Comparison of ENCODE assay signal across 10 mouse cellular contexts in the genomic region with DNA sequence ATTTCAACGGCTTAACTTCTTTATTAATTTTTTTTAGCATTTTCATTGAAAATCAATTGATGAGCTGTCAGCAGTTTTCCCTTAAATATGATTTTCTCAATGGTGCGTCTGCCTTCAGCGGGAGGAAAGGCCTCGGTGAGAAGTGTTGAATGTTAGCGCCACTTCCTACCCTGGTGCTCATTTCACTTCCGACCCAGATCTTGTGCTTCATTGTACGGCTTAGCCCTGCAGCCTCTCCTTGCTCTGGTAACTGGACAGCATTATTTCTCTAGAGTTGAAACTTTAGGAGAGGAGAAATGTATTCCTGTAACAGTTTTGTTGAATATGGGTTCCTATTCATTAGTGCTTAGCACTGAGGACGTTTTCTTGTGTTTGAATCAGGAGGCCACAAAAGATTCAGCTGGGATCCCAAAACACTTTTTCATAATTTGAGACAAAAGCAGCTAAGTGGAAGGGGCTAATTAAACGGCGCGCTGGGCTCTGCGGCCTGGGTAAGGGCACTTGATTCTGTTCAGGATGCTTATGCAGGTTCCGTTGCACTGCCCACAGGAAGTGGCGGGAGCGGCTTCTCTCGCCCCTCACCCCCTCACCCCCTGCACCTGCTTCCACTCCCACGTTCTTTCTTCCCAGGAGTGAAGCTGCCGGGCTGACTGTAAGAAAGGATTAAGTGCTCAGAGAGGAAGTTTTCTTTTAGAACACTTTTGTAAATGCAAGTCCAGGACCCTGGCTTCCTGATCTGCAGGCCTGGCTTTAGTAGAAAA. TPM values are rescaled to one million over a fixed set of nuclear protein-coding genes. Genes with fewer than 3 reads are reported as not detected.
DNase-seq lines count a peak whose midpoint lies in the region; ATAC-seq and TF ChIP-seq lines count a peak whose summit lies in the region.
"Had no signal": no experiment of that assay in that cellular context is flagged by ENCODE, and none has a peak within 500 bp of the region (broad histone marks: within the 10 kb centered on the region; RNA-seq: fewer than 3 reads in every experiment).

No protein-coding gene starts in this region.

- no peaks in the 10 kb centered on the region for H3K36me3 ChIP-seq in hindbrain, embryonic 16.5 days (ENCODE audit: control insufficient read depth, insufficient read depth, low read length)
- no peaks in the 10 kb centered on the region for H3K36me3 ChIP-seq in thymus, adult 2 months (ENCODE audit: control insufficient read depth, insufficient read depth, low read length)

- TF ChIP-seq POLR2A in thymus, adult 2 months (IDR thresholded peaks at IDR 0.05; ENCODE audit: control insufficient read depth, extremely low read depth, insufficient read depth, low read length, poor library complexity) = no peak

- no peak overlapping the region for H3K4me3 ChIP-seq in hindbrain, embryonic 16.5 days (ENCODE audit: low read length)
- H3K4me3 ChIP-seq in thymus, adult 2 months (ENCODE audit: control insufficient read depth, insufficient read depth, low read length) = no peak overlapping the region

- DNase-seq in CD4-positive, CD25-positive, alpha-beta regulatory T cell, adult 2 months (ENCODE audit: low read depth, low spot score) = peak; percentile 13
- DNase-seq in layer of hippocampus, adult 9-11 months = peak; percentile 14
- no peak for DNase-seq in layer of hippocampus, adult 11-12 months (ENCODE audit: low spot score)
- peak; percentile 26 for DNase-seq in thymus, adult 2 months
- no peak for DNase-seq in right cerebral cortex, postnatal 36 days (ENCODE audit: low spot score in 2 of 2)
- no peak for DNase-seq in embryo, embryonic 11 days
- DNase-seq: cerebellum, postnatal 10 days; left cerebral cortex, postnatal 4 days had no signal

- H3K9me3 ChIP-seq in hindbrain, embryonic 16.5 days (ENCODE audit: control insufficient read depth, low read length) = no peaks in the 10 kb centered on the region

- no peaks in the 10 kb centered on the region for H3K27me3 ChIP-seq in hindbrain, embryonic 16.5 days (replicated peaks; ENCODE audit: control insufficient read depth, insufficient read depth, low read length)
- H3K27me3 ChIP-seq in thymus, adult 2 months (ENCODE audit: control insufficient read depth, insufficient read depth, low read length) = no peaks in the 10 kb centered on the region

- WGBS in hindbrain, embryonic 16.5 days = 38% methylated on average over 18 of the region's 18 CpGs
- 11% methylated on average over 18 of the region's 18 CpGs for whole genome bisulfite sequencing in thymus, adult 2 months

- TF ChIP-seq CTCF in thymus, adult 2 months (IDR thresholded peaks at IDR 0.05; ENCODE audit: borderline replicate concordance, control insufficient read depth, extremely low read depth, insufficient read depth, low read length, poor library complexity) = no peak

- H3K9ac ChIP-seq in hindbrain, embryonic 16.5 days (ENCODE audit: low read depth, low read length) = no peak overlapping the region

- no peak overlapping the region for H3K4me2 ChIP-seq in hindbrain, embryonic 16.5 days (ENCODE audit: low read length)

- no peak for ATAC-seq in CD4-positive, CD25-positive, alpha-beta regulatory T cell, adult 4 months
- no peak for ATAC-seq in hindbrain, embryonic 16.5 days

- peaks cover 13% of the 10 kb centered on the region for H3K4me1 ChIP-seq in hindbrain, embryonic 16.5 days (ENCODE audit: control insufficient read depth, insufficient read depth, low read depth, low read length)
- H3K4me1 ChIP-seq in thymus, adult 2 months (replicated peaks; ENCODE audit: control insufficient read depth, insufficient read depth, low read length) = peaks cover 14% of the 10 kb centered on the region

- peak overlapping the region; percentile 31 for H3K27ac ChIP-seq in hindbrain, embryonic 16.5 days (ENCODE audit: low read depth, low read length)
- peak overlapping the region; percentile 19; the same call in 1 of the 2 replicates for H3K27ac ChIP-seq in thymus, adult 2 months (ENCODE audit: control insufficient read depth, insufficient read depth, low read length)

RNA-seq across cellular contexts. Expression of a gene that starts 36.2 kb away (rescaled TPM):
- polyA plus RNA-seq in CD4-positive, CD25-positive, alpha-beta regulatory T cell, adult 4 months (2017; shearing (Covaris generic)) = 10 to 100 TPM; 21.8 to 28.6 TPM
- polyA plus RNA-seq in hindbrain, embryonic 16.5 days (2015; fragmentation: Nextera tagmentation; extraction: Ambion mirVana) = 13.1 and 14.4 TPM in 2 replicates
- 6.5 and 6.6 TPM in 2 replicates for polyA plus RNA-seq in thymus, adult 2 months (2012; rRNA removed)

Comparison
In these comparisons a context has a peak if more than half of its experiments do, and no peak if none do; other contexts are left out.
1. DNase-seq: peak in CD4-positive, CD25-positive, alpha-beta regulatory T cell, adult 2 months (single experiment), layer of hippocampus, adult 9-11 months (single experiment) and thymus, adult 2 months (single experiment); none in layer of hippocampus, adult 11-12 months (single experiment), right cerebral cortex, postnatal 36 days (0 of 2) and embryo, embryonic 11 days (single experiment).